Mouse (Mus musculus) intestine, embryonic 14.5 days (tissue): ENCODE results near the gene C1rl. TPM values are rescaled to one million over a fixed set of nuclear protein-coding genes. Genes with fewer than 3 reads are reported as not detected.
"Not testable (repeated sequence)": the region's sequence is repeated elsewhere in the genome, so short reads cannot be mapped to it uniquely, and the experiment has no call there.

Experiments
- ATAC-seq: fragments of 200-750 bp; cut with Nextera tagmentation; replicated peaks from 2 replicates; pipeline ENCODE4 v1.8.0; 2017; ENCODE audit warnings: low read depth, moderate number of reproducible peaks, moderate TSS enrichment, moderate library complexity; ENCODE audit not compliant: low FRiP score, low TSS enrichment
- DNase-seq: peaks from one replicate; pipeline ENCODE4 v3.0.0-alpha.2; 2018; ENCODE audit warnings: low spot score
- H3K27ac ChIP-seq: fragments of 300-500 bp; sonication (generic); 2 replicates; pipeline ENCODE4 v1.5.1; 2014; ENCODE audit warnings: low read depth, mild to moderate bottlenecking, control low read depth
- H3K27me3 ChIP-seq: fragments of 300-500 bp; sonication (generic); replicated peaks from 2 replicates; pipeline ENCODE4 v1.6.1; 2014; ENCODE audit warnings: low read length, control low read depth; ENCODE audit not compliant: control insufficient read depth, insufficient read depth
- H3K36me3 ChIP-seq: fragments of 300-500 bp; sonication (generic); 2 replicates; pipeline ENCODE4 v1.6.1; 2014; ENCODE audit warnings: low read length, control low read depth; ENCODE audit not compliant: control insufficient read depth, insufficient read depth
- H3K4me1 ChIP-seq: fragments of 300-500 bp; sonication (generic); replicated peaks from 2 replicates; pipeline ENCODE4 v1.6.1; 2014; ENCODE audit warnings: low read length, control low read depth, mixed read lengths; ENCODE audit not compliant: control insufficient read depth, insufficient read depth
- H3K4me2 ChIP-seq: fragments of 300-500 bp; sonication (generic); 2 replicates; pipeline ENCODE4 v1.6.1; 2014; ENCODE audit warnings: low read length
- H3K4me3 ChIP-seq: fragments of 300-500 bp; sonication (generic); 2 replicates; pipeline ENCODE4 v1.5.1; 2014; ENCODE audit warnings: low read depth, low read length, control low read depth, mixed read lengths
- H3K9ac ChIP-seq: fragments of 300-500 bp; sonication (generic); 2 replicates; pipeline ENCODE4 v1.6.1; 2014; ENCODE audit warnings: mild to moderate bottlenecking, low read length
- H3K9me3 ChIP-seq: fragments of 300-500 bp; sonication (generic); 2 replicates; pipeline ENCODE4 v1.6.1; 2016; ENCODE audit warnings: low read length, control low read depth; ENCODE audit not compliant: control insufficient read depth
- WGBS: fragments of 180-500 bp; shearing (Covaris S2); extraction: QIAGEN DNeasy Blood & Tissue Kit; methylation state at CpG from one replicate; pipeline ENCODE4 v1.1.7; 2014; 5-methylcytosine and 5-hydroxymethylcytosine counted together
- polyA plus RNA-seq: library from polyadenylated mRNA; unstranded; fragments of >200 nt; fragmentation: Nextera tagmentation; extraction: Ambion mirVana; gene quantifications from 2 replicates; pipeline ENCODE4 v1.2.1, GENCODE M21; 2014

The C1rl gene
- polyA plus RNA-seq, 1 experiment from 2014 or later, result 0.92 TPM

DNA sequence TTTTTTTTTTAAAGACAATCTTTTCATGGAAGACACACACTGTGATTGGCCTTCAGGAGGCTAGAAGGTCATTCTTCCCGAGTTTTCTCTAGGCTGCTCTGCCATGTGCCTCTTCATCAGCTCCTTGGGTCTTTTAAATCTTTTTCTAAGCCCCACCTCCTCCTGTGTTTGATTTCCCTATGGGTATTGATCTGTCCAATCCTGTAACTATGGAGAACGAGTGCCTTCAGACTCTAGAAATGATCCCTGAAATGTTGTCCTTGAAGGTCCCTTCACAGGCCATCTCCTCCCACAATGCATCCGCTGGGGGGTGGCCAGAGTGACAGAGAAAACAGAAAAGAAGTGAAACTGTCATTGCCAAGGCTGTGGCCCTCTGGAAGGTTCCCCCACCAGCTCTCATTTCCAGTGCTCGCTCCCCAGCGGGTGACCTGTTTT, 15.7 kb upstream of the C1rl start:
- no peak overlapping the region for H3K27ac ChIP-seq
- WGBS, result 66% methylated on average over 5 of the region's 5 CpGs

GRCm38 (mm10) chr6:124477922-124478651, 14.8 kb upstream of the C1rl start:
- peak; percentile 29 for ATAC-seq
- peak; percentile 72 for DNase-seq
- no peaks in the 10 kb centered on the region for H3K4me1 ChIP-seq
- 46% methylated on average over 17 of the region's 17 CpGs for WGBS
- no peaks in the 10 kb centered on the region for H3K36me3 ChIP-seq
- no peaks in the 10 kb centered on the region for H3K27me3 ChIP-seq
- H3K9me3 ChIP-seq, result no peaks in the 10 kb centered on the region
- H3K4me2 ChIP-seq, result no peak overlapping the region
- H3K4me3 ChIP-seq, result no peak overlapping the region
- no peak overlapping the region for H3K27ac ChIP-seq
- H3K9ac ChIP-seq, result no peak overlapping the region

More for the DNA sequence above, 15.7 kb upstream of the C1rl start:
- DNase-seq (no peak), ATAC-seq (no peak)
- H3K4me2 ChIP-seq, result no peak overlapping the region
- no peaks in the 10 kb centered on the region for H3K4me1 ChIP-seq
- no peaks in the 10 kb centered on the region for H3K36me3 ChIP-seq
- H3K9me3 ChIP-seq, result no peaks in the 10 kb centered on the region
- H3K4me3 ChIP-seq, result no peak overlapping the region
- H3K27me3 ChIP-seq, result no peaks in the 10 kb centered on the region
- no peak overlapping the region for H3K9ac ChIP-seq

- Histone ChIP-seq H3K27me3 (no peaks in the 10 kb centered on the region), H3K4me2 (no peak overlapping the region), H3K4me3 (no peak overlapping the region), H3K9ac (no peak overlapping the region), H3K4me1 (no peaks in the 10 kb centered on the region), H3K27ac (no peak overlapping the region), H3K36me3 (no peaks in the 10 kb centered on the region), H3K9me3 (no peaks in the 10 kb centered on the region)
- no peak for ATAC-seq
- DNase-seq, result no peak
- 92% methylated on average over 3 of the region's 3 CpGs for WGBS
Observed at GRCm38 (mm10) chr6:124478874-124479572, 13.9 kb upstream of the C1rl start.

DNA sequence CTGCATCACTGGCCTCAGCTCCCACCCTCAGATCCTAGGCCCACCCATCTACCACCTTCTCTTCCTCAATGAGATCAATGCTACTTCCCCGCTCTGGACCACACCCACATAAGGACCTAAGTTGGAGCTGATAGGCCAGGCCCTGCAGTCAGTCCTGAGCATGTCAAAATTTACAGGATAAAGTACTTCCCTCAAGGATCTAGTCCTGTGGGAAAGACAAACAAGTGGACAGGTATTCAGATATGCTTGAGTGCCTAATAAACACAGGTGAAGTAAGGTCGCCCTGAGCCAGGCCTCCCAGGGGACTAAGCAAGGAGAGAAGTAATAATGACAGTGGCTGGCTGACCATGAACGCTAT, 13.4 kb upstream of the C1rl start:
- H3K4me1 ChIP-seq, result no peaks in the 10 kb centered on the region
- H3K36me3 ChIP-seq, result no peaks in the 10 kb centered on the region
- no peak overlapping the region for H3K27ac ChIP-seq
- H3K4me3 ChIP-seq, result no peak overlapping the region
- DNase-seq (no peak), ATAC-seq (no peak; the same call in 1 of the 2 replicates)
- 85% methylated on average over 3 of the region's 3 CpGs for WGBS
- H3K9ac ChIP-seq, result no peak overlapping the region
- H3K27me3 ChIP-seq, result no peaks in the 10 kb centered on the region
- H3K4me2 ChIP-seq, result no peak overlapping the region
- no peaks in the 10 kb centered on the region for H3K9me3 ChIP-seq

- ATAC-seq (no peak), DNase-seq (no peak)
- Histone ChIP-seq H3K9me3 (no peaks in the 10 kb centered on the region), H3K4me2 (no peak overlapping the region), H3K4me1 (no peaks in the 10 kb centered on the region), H3K4me3 (no peak overlapping the region), H3K36me3 (no peaks in the 10 kb centered on the region), H3K27ac (no peak overlapping the region), H3K9ac (no peak overlapping the region), H3K27me3 (no peaks in the 10 kb centered on the region)
- 66% methylated on average over 4 of the region's 4 CpGs for WGBS
Observed at GRCm38 (mm10) chr6:124480295-124480694, 12.6 kb upstream of the C1rl start.

GRCm38 (mm10) chr6:124481571-124481970, 11.3 kb upstream of the C1rl start:
- 25% methylated on average over 6 of the region's 6 CpGs for WGBS
- H3K36me3 ChIP-seq, result no peaks in the 10 kb centered on the region

GRCm38 (mm10) chr6:124483831-124484230, 9.1 kb upstream of the C1rl start:
- 90% methylated on average over 3 of the region's 3 CpGs for WGBS
- H3K27me3 ChIP-seq, H3K4me3 ChIP-seq, H3K4me1 ChIP-seq, H3K36me3 ChIP-seq, H3K27ac ChIP-seq, H3K9ac ChIP-seq, ATAC-seq, DNase-seq, H3K4me2 ChIP-seq, H3K9me3 ChIP-seq: not testable (repeated sequence)

More at GRCm38 (mm10) chr6:124481571-124481970, 11.3 kb upstream of the C1rl start:
- Histone ChIP-seq H3K4me2 (no peak overlapping the region), H3K27me3 (no peaks in the 10 kb centered on the region), H3K4me3 (no peak overlapping the region), H3K27ac (no peak overlapping the region), H3K9me3 (no peaks in the 10 kb centered on the region), H3K4me1 (no peaks in the 10 kb centered on the region), H3K9ac (no peak overlapping the region)
- DNase-seq (peak; percentile 86), ATAC-seq (0 out of 2 replicates have a peak, but pooled peaks have one; percentile 20)

DNA sequence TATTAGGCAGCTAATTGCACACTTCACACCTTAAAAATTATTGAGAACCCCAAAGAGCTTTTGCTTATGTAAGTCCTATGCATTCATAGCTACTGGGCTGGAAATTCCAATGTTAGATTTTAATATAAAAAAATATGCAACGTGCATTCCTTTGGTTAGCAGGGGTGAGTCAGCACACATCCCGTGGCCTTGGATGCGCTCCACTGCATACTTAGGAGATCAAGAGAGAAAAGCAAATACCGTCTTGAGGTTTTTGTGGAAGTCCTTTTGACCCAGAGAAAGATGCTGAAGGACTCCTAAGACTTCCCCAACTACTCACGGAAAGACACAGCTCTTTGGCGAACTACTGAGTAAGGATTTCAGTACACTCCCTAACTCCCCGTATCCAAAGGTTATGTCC, 8.1 kb upstream of the C1rl start:
- no peaks in the 10 kb centered on the region for H3K9me3 ChIP-seq
- H3K4me1 ChIP-seq, result no peaks in the 10 kb centered on the region
- no peak overlapping the region for H3K9ac ChIP-seq
- no peaks in the 10 kb centered on the region for H3K36me3 ChIP-seq
- no peak for ATAC-seq
- H3K4me2 ChIP-seq, result peak overlapping the region; percentile 33
- H3K27me3 ChIP-seq, result no peaks in the 10 kb centered on the region
- DNase-seq, result no peak
- H3K27ac ChIP-seq, result no peak overlapping the region
- 78% methylated on average over 7 of the region's 7 CpGs for WGBS
- H3K4me3 ChIP-seq, result no peak overlapping the region
